In genomic region chr11:22373290-22373674, GRCm38 (mm10) we compare ENCODE assay signal across 9 mouse cellular contexts.
"Had no signal": no experiment of that assay in that cellular context is flagged by ENCODE, and none has a peak within 500 bp of the region (broad histone marks: within the 10 kb centered on the region; RNA-seq: fewer than 3 reads in every experiment).

No protein-coding gene starts in this region.

- ATAC-seq: intestine, embryonic 15.5 days; midbrain, embryonic 13.5 days had no signal

- H3K27ac ChIP-seq: intestine, embryonic 15.5 days; layer of hippocampus, adult 2 months; limb, embryonic 12.5 days; midbrain, embryonic 13.5 days had no signal

- DNase-seq: kidney, adult 18-20 months; kidney, postnatal 14 days; lung, adult 18-20 months; right cerebral cortex, postnatal 14 days; thymus, postnatal 36 days had no signal

- H3K27me3 ChIP-seq: intestine, embryonic 15.5 days; limb, embryonic 12.5 days; midbrain, embryonic 13.5 days had no signal

- H3K4me3 ChIP-seq: intestine, embryonic 15.5 days; layer of hippocampus, adult 2 months; limb, embryonic 12.5 days; midbrain, embryonic 13.5 days had no signal

- H3K4me2 ChIP-seq: intestine, embryonic 15.5 days; limb, embryonic 12.5 days; midbrain, embryonic 13.5 days had no signal

- H3K9ac ChIP-seq: intestine, embryonic 15.5 days; limb, embryonic 12.5 days; midbrain, embryonic 13.5 days had no signal

- H3K36me3 ChIP-seq: intestine, embryonic 15.5 days; limb, embryonic 12.5 days; midbrain, embryonic 13.5 days had no signal

- H3K4me1 ChIP-seq: intestine, embryonic 15.5 days; limb, embryonic 12.5 days had no signal

- H3K9me3 ChIP-seq: intestine, embryonic 15.5 days; midbrain, embryonic 13.5 days had no signal
